Mouse (Mus musculus) testis, adult 2 months (tissue): Measurements from ENCODE around the gene Arhgap8.

Source experiments
- CTCF ChIP-seq: fragments of 200-500 bp; IDR thresholded peaks from 2 replicates; pipeline ENCODE4 v1.5.1; 2012; ENCODE audit warnings: low read depth, mild to moderate bottlenecking, inconsistent platforms, low read length, moderate library complexity; ENCODE audit not compliant: control insufficient read depth, insufficient read depth, insufficient replicate concordance
- POLR2A ChIP-seq: fragments of 200-500 bp; IDR thresholded peaks from 2 replicates; pipeline ENCODE4 v1.6.1; 2012; ENCODE audit warnings: low read depth, mild to moderate bottlenecking, inconsistent platforms, low read length, moderate library complexity; ENCODE audit not compliant: control insufficient read depth

DNA sequence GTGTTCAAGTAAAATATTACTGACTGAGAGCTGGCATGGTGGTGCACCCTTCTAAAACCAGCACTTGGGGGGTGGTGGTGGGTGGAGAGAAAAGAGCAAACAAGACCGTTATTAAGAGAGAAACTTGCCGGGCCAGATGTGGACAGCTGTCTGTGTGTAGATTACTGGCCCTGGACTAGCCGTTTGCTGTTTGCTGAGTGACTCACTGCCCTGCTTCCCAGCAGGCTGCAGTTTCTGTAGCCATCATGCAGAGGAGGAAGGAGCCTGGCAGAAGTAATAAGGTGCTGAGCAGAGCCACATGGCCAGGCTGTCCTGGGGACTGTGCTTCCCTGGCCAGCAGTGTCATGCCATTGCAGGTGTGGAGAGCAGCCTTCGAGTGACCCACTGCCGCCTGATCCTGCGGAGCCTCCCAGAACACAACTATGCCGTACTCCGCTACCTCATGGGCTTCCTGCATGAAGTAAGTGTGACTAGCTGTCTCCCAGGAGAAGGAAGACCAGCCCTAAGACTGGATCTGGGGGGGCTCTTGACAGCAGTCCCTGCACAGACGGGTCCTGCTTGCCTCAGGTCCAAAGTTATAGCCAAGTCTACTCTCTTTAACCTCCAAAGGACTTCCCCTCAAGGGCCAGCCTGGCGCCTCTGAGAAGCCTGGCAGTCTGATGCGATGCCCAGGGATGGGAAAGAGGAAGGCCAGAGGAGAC, 49.9 kb downstream of the Arhgap8 start:
- TF ChIP-seq POLR2A (no peak), CTCF (no peak)
